Mouse (Mus musculus): ENCODE results near the gene Col23a1. TPM values are rescaled to one million over a fixed set of nuclear protein-coding genes. Genes with fewer than 3 reads are reported as not detected.

The Col23a1 gene
- polyA plus RNA-seq, 1 experiment from 2014 or later, result 19.2 TPM

- no peaks in the 10 kb centered on the region for H3K27me3 ChIP-seq (replicated peaks)
- ATAC-seq, result no peak
- WGBS, result 73% methylated on average over 14 of the region's 14 CpGs
- no peak overlapping the region for H3K4me2 ChIP-seq (replicated peaks)
- peaks cover 9% of the 10 kb centered on the region; the same call in 1 of the 2 replicates for H3K4me1 ChIP-seq (replicated peaks)
- H3K4me3 ChIP-seq (replicated peaks), result no peak overlapping the region
- no peak overlapping the region for H3K9ac ChIP-seq
- no peaks in the 10 kb centered on the region for H3K9me3 ChIP-seq
- no peak overlapping the region for H3K27ac ChIP-seq
- no peaks in the 10 kb centered on the region for H3K36me3 ChIP-seq
These were observed 133.0 kb downstream of the Col23a1 start for GRCm38 (mm10) chr11:51422713-51423112.

DNA sequence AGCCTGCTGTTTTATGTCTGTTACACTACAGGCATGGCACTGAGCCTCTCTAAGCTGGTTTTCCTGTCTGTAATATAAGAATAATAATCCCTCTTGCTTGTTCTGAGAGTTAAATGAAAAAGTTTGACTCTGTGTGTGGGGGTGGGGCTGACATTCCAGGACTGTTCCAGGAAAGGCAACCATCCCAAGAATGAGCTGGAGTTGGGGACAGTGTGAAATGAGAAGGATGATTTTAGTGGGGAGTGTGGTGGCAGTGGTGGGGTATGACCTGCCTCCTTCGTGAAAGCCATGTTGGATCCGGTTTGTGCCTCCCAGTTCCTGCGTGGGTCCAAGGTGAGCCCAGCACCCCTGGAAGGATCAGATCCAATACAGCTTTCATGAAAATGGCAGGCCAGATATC is 136.4 kb downstream of the Col23a1 start:
- Histone ChIP-seq H3K36me3 (no peaks in the 10 kb centered on the region), H3K4me1 (replicated peaks) (peaks cover 9% of the 10 kb centered on the region; the same call in 1 of the 2 replicates), H3K9me3 (no peaks in the 10 kb centered on the region), H3K27me3 (replicated peaks) (no peaks in the 10 kb centered on the region), H3K27ac (no peak overlapping the region), H3K4me3 (replicated peaks) (no peak overlapping the region), H3K4me2 (replicated peaks) (no peak overlapping the region), H3K9ac (no peak overlapping the region)
- ATAC-seq, result no peak
- WGBS, result 87% methylated on average over 3 of the region's 3 CpGs

GRCm38 (mm10) chr11:51429428-51430179 is 139.9 kb downstream of the Col23a1 start:
- Histone ChIP-seq H3K27me3 (replicated peaks) (no peaks in the 10 kb centered on the region), H3K4me1 (replicated peaks) (peaks cover 20% of the 10 kb centered on the region), H3K9me3 (no peaks in the 10 kb centered on the region), H3K27ac (no peak overlapping the region), H3K4me2 (replicated peaks) (no peak overlapping the region), H3K4me3 (replicated peaks) (no peak overlapping the region), H3K9ac (no peak overlapping the region), H3K36me3 (no peaks in the 10 kb centered on the region)
- WGBS, result 62% methylated on average over 16 of the region's 16 CpGs
- ATAC-seq, result no peak

DNA sequence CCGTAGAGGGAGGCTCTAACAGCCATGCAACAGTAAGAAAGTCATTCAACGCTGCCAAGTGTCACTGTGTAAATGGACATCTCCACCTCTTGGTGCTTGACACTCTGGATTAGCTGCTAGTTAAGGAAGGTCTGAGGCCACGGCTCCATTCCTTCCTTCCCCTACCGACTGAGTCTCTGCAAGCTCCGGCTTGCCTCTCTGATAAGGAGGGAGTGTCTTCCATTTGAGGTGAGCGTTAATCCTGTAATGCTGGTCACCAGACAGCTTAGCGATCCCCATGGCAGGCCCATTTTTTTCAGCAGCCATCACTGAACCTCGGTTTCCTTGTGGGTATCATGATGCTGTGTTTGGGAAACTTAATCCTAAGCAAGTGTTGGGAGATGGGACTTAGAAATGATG is 140.5 kb downstream of the Col23a1 start:
- Histone ChIP-seq H3K4me2 (replicated peaks) (no peak overlapping the region), H3K9ac (no peak overlapping the region), H3K4me1 (replicated peaks) (peaks cover 20% of the 10 kb centered on the region), H3K4me3 (replicated peaks) (no peak overlapping the region), H3K9me3 (no peaks in the 10 kb centered on the region), H3K27ac (no peak overlapping the region), H3K27me3 (replicated peaks) (no peaks in the 10 kb centered on the region), H3K36me3 (no peaks in the 10 kb centered on the region)
- 60% methylated on average over 8 of the region's 8 CpGs for WGBS
- ATAC-seq, result no peak

- no peak overlapping the region; the same call in 1 of the 2 replicates for H3K27ac ChIP-seq
These were observed 141.6 kb downstream of the Col23a1 start for GRCm38 (mm10) chr11:51431287-51431686.

GRCm38 (mm10) chr11:51431968-51432367 is 142.2 kb downstream of the Col23a1 start:
- Histone ChIP-seq H3K4me2 (replicated peaks) (peak overlapping the region; percentile 43), H3K27me3 (replicated peaks) (no peaks in the 10 kb centered on the region), H3K9ac (no peak overlapping the region), H3K4me3 (replicated peaks) (0 out of 2 replicates have a peak overlapping the region, but pooled peaks have one; percentile 4), H3K4me1 (replicated peaks) (peaks cover 14% of the 10 kb centered on the region), H3K27ac (no peak overlapping the region; the same call in 1 of the 2 replicates), H3K9me3 (no peaks in the 10 kb centered on the region; the same call in 1 of the 2 replicates), H3K36me3 (no peaks in the 10 kb centered on the region)
- ATAC-seq, result peak; percentile 74
- WGBS, result 43% methylated on average over 8 of the region's 8 CpGs

More at GRCm38 (mm10) chr11:51431287-51431686, 141.6 kb downstream of the Col23a1 start:
- H3K4me2 ChIP-seq (replicated peaks), result no peak overlapping the region
- no peak overlapping the region for H3K9ac ChIP-seq
- WGBS, result 68% methylated on average over 3 of the region's 3 CpGs
- no peak overlapping the region for H3K4me3 ChIP-seq (replicated peaks)
- H3K27me3 ChIP-seq (replicated peaks), result no peaks in the 10 kb centered on the region
- H3K9me3 ChIP-seq, result no peaks in the 10 kb centered on the region
- H3K4me1 ChIP-seq (replicated peaks), result peaks cover 14% of the 10 kb centered on the region
- no peak for ATAC-seq
- H3K36me3 ChIP-seq, result no peaks in the 10 kb centered on the region

DNA sequence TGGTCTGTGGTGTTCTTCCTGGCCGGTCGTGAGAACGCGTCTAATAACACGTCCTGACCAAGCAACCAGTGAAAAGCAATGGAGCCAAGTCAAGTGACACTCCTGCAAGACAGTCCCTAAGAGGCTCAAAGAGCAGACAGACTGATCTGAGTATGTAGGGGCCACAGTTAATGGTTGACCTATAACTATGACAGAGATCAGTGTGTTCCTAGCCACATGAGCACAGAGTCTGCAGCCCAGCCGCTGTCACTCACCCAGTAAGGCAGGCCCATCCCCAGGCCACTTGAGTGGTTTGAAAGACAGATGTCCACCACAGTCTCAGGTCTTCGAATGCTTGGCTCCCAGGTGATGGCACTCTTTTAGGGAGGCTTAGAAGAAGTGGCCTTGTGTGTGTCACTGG is 152.3 kb downstream of the Col23a1 start:
- no peak for ATAC-seq
- Histone ChIP-seq H3K4me2 (replicated peaks) (no peak overlapping the region), H3K4me1 (replicated peaks) (no peaks in the 10 kb centered on the region), H3K36me3 (no peaks in the 10 kb centered on the region), H3K4me3 (replicated peaks) (no peak overlapping the region), H3K9ac (no peak overlapping the region), H3K9me3 (no peaks in the 10 kb centered on the region; the same call in 1 of the 2 replicates), H3K27me3 (replicated peaks) (no peaks in the 10 kb centered on the region), H3K27ac (no peak overlapping the region)
- WGBS, result 93% methylated on average over 7 of the region's 7 CpGs

DNA sequence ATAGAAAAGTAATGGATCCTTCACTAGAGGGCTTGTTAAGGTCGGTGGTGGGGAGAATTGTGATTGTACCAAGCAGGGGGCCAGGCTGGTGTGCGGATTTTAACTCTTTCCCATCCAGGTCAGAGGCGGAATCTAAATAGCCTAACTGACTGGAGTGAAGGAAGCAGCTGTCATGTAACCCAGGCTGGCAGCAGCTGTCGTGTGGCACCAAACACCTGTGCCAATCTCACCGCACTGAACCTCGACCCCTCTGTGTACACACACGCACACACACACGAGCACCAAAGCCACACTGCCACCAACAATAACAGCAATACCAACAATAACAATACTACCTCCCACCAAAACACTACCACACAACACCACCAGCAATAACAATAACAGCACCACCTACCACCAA is 152.9 kb downstream of the Col23a1 start:
- Histone ChIP-seq H3K4me2 (replicated peaks) (no peak overlapping the region), H3K27me3 (replicated peaks) (no peaks in the 10 kb centered on the region), H3K9me3 (no peaks in the 10 kb centered on the region), H3K4me1 (replicated peaks) (no peaks in the 10 kb centered on the region), H3K4me3 (replicated peaks) (no peak overlapping the region), H3K36me3 (no peaks in the 10 kb centered on the region), H3K9ac (no peak overlapping the region), H3K27ac (no peak overlapping the region)
- ATAC-seq, result no peak
- 78% methylated on average over 8 of the region's 8 CpGs for WGBS

GRCm38 (mm10) chr11:51443818-51444217 is 154.1 kb downstream of the Col23a1 start:
- no peak overlapping the region for H3K9ac ChIP-seq
- no peak overlapping the region for H3K27ac ChIP-seq
- H3K4me3 ChIP-seq (replicated peaks), result no peak overlapping the region
- WGBS, result 72% methylated on average over 2 of the region's 2 CpGs
- no peaks in the 10 kb centered on the region for H3K4me1 ChIP-seq (replicated peaks)
- ATAC-seq, result peak; percentile 47; the same call in 1 of the 2 replicates
- H3K9me3 ChIP-seq, result no peaks in the 10 kb centered on the region
- no peaks in the 10 kb centered on the region for H3K36me3 ChIP-seq
- no peak overlapping the region for H3K4me2 ChIP-seq (replicated peaks)
- H3K27me3 ChIP-seq (replicated peaks), result no peaks in the 10 kb centered on the region

- Histone ChIP-seq H3K9ac (no peak overlapping the region), H3K27ac (no peak overlapping the region), H3K9me3 (no peaks in the 10 kb centered on the region), H3K4me1 (replicated peaks) (no peaks in the 10 kb centered on the region), H3K36me3 (no peaks in the 10 kb centered on the region), H3K4me3 (replicated peaks) (no peak overlapping the region), H3K27me3 (replicated peaks) (no peaks in the 10 kb centered on the region), H3K4me2 (replicated peaks) (no peak overlapping the region)
- WGBS, result 63% methylated on average over 7 of the region's 7 CpGs
- ATAC-seq, result no peak
These were observed 154.9 kb downstream of the Col23a1 start for GRCm38 (mm10) chr11:51444649-51445048.

GRCm38 (mm10) chr11:51446711-51447425 is 157.1 kb downstream of the Col23a1 start:
- 33% methylated on average over 6 of the region's 6 CpGs for WGBS
- Histone ChIP-seq H3K27me3 (replicated peaks) (no peaks in the 10 kb centered on the region), H3K9ac (no peak overlapping the region), H3K9me3 (no peaks in the 10 kb centered on the region), H3K4me1 (replicated peaks) (no peaks in the 10 kb centered on the region), H3K36me3 (no peaks in the 10 kb centered on the region), H3K27ac (no peak overlapping the region), H3K4me3 (replicated peaks) (no peak overlapping the region), H3K4me2 (replicated peaks) (no peak overlapping the region)
- peak; percentile 28; the same call in 1 of the 2 replicates for ATAC-seq

DNA sequence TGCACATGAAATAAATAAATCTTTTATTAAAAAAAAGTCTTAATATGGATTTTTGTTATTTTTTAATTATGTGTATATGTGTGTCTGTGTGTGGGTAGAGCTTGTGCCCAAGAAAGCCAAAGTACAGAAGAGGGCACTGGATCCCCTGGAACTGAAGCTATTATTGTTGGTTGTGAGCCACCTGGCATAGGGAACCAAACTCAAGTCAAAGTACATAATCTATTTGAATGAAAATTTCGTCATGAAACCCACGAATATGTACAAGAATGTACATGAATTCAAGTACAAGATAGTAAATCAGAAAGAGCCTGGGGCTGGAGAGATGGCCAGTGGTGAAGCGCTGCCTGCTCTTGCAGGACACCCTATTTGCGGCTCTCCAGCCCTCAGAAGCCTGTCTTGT is 158.5 kb downstream of the Col23a1 start:
- no peak for ATAC-seq
- WGBS, result 83% methylated on average over 4 of the region's 4 CpGs
- no peaks in the 10 kb centered on the region for H3K9me3 ChIP-seq

More for the DNA sequence above, 158.5 kb downstream of the Col23a1 start:
- H3K27me3 ChIP-seq (replicated peaks), result no peaks in the 10 kb centered on the region
- H3K9ac ChIP-seq, result no peak overlapping the region
- no peaks in the 10 kb centered on the region for H3K36me3 ChIP-seq
- 0 out of 2 replicates have a peak, but pooled peaks cover 3% of the 10 kb centered on the region for H3K4me1 ChIP-seq (replicated peaks)
- no peak overlapping the region for H3K27ac ChIP-seq
- H3K4me2 ChIP-seq (replicated peaks), result no peak overlapping the region
- no peak overlapping the region for H3K4me3 ChIP-seq (replicated peaks)
